Mouse (Mus musculus): ENCODE data around the gene Gbp5. TPM values are rescaled to one million over a fixed set of nuclear protein-coding genes. Genes with fewer than 3 reads are reported as not detected.
"Not testable (repeated sequence)": the region's sequence is repeated elsewhere in the genome, so short reads cannot be mapped to it uniquely, and the experiment has no call there.

The Gbp5 gene
- polyA plus RNA-seq, 1 experiment from 2014 or later, result 0.13 TPM

DNA sequence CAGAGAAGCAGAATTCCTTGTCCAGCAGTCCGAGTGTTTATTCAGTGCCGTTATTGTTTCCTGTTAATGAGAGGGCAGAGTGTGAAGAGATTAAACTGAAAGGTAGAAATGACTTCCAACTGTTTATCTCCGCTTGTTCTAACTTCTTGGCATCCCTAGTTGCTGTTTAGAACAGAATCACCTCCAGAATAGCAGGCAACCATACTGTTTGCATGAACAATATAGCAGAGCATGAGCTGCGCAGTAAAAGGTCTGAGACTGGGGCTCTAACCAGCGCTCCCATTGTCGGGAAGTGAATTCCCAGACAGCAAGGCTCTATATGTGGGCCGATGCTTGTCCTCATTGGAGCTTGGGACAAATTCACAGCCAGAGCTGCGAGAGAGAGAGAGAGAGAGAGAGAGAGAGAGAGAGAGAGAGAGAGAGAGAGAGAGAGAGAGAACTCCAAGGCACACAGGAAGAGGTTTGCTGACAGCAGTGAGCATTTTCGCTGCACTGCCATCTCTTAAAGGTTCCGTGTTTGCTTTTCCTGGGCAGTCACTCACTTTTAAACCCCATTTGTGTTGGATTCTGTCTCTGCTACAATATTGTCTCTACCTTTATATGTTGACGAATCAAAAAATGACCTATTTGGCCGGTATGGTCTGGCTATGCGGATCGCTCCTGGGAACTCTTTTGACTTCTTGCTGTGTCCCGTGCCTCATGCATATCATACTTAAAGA is 3.5 kb downstream of the Gbp5 start:
- H3K9me3 ChIP-seq, result no peaks in the 10 kb centered on the region
- no peaks in the 10 kb centered on the region for H3K4me1 ChIP-seq (replicated peaks)
- WGBS, result 77% methylated on average over 15 of the region's 15 CpGs
- H3K27me3 ChIP-seq, result no peaks in the 10 kb centered on the region
- no peak overlapping the region for H3K9ac ChIP-seq
- no peak overlapping the region for H3K4me2 ChIP-seq
- no peak overlapping the region for H3K27ac ChIP-seq
- H3K4me3 ChIP-seq, result no peak overlapping the region
- no peak for ATAC-seq (ENCODE audit: low FRiP score)
- no peaks in the 10 kb centered on the region for H3K36me3 ChIP-seq

DNA sequence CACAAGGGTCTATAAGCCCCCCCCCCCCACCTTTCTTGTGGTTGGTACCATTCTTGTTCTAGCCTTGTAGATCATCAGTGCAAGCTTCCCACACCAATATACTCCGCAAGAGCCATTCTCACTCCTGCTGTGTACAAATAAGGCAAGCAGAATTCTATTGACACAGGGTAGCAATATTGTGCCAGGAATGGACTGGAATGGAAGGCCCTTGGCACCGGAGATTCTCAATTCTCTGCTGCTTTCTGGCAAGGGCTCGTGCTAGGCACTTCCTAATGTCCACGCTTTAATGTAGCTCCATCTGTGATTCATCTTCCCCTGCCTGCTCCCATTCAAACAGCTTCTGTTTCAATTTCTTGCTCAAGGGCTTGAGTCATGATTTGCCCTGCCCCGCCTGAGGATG is 5.2 kb downstream of the Gbp5 start:
- Histone ChIP-seq H3K27me3 (no peaks in the 10 kb centered on the region), H3K9me3 (no peaks in the 10 kb centered on the region), H3K9ac (no peak overlapping the region), H3K4me2 (no peak overlapping the region), H3K4me3 (no peak overlapping the region), H3K4me1 (replicated peaks) (no peaks in the 10 kb centered on the region), H3K27ac (no peak overlapping the region), H3K36me3 (no peaks in the 10 kb centered on the region)
- no peak for ATAC-seq (ENCODE audit: low FRiP score)
- WGBS, result 80% methylated on average over 5 of the region's 5 CpGs

DNA sequence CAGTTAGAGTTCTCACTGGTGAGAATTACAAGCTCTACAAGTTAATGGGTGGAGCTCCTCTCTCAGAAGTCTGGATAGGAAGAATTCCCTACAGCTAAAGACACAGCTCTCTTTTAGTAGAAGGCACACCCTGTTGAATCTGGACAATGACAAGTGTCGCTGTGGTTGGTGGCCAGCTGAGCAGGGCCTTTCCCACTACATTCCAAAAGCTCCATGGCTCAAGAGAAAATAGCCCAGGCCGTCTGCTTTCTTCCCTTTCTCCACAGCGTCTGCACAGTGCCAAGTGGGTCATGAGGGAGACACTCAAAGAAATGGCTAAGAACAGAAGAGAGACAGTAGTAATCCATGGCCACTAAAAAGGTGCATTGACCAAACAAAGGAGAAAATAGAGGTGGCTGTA is 34.3 kb downstream of the Gbp5 start:
- no peak overlapping the region for H3K4me2 ChIP-seq
- 49% methylated on average over 3 of the region's 3 CpGs for WGBS
- no peak overlapping the region for H3K4me3 ChIP-seq
- ATAC-seq (ENCODE audit: low FRiP score), result no peak
- H3K27ac ChIP-seq, result no peak overlapping the region
- no peaks in the 10 kb centered on the region for H3K36me3 ChIP-seq
- peaks cover 8% of the 10 kb centered on the region; the same call in 1 of the 2 replicates for H3K4me1 ChIP-seq (replicated peaks)
- no peak overlapping the region for H3K9ac ChIP-seq
- H3K9me3 ChIP-seq, result no peaks in the 10 kb centered on the region
- 0 out of 2 replicates have a peak, but pooled peaks cover 13% of the 10 kb centered on the region for H3K27me3 ChIP-seq

DNA sequence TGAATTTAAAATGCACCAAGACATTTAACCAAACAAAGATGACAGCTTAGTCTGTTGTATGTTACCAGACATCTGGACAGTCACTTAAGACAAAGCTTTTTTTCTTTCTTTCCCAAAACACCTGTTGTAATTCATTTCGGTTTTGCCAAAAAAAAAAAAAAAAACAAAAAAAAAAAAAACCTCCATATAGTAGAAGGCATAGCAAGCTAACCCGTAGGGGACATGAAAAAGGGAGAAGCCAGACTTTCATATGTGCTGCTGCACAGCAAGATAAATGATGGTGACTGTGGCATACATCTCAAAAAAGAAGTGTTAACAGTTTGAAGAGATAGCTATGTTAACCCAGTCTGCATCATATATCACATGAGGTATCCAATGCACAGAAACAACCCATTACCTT is 35.8 kb downstream of the Gbp5 start:
- H3K36me3 ChIP-seq, result no peaks in the 10 kb centered on the region
- no peak overlapping the region for H3K27ac ChIP-seq
- ATAC-seq (ENCODE audit: low FRiP score), result no peak

DNA sequence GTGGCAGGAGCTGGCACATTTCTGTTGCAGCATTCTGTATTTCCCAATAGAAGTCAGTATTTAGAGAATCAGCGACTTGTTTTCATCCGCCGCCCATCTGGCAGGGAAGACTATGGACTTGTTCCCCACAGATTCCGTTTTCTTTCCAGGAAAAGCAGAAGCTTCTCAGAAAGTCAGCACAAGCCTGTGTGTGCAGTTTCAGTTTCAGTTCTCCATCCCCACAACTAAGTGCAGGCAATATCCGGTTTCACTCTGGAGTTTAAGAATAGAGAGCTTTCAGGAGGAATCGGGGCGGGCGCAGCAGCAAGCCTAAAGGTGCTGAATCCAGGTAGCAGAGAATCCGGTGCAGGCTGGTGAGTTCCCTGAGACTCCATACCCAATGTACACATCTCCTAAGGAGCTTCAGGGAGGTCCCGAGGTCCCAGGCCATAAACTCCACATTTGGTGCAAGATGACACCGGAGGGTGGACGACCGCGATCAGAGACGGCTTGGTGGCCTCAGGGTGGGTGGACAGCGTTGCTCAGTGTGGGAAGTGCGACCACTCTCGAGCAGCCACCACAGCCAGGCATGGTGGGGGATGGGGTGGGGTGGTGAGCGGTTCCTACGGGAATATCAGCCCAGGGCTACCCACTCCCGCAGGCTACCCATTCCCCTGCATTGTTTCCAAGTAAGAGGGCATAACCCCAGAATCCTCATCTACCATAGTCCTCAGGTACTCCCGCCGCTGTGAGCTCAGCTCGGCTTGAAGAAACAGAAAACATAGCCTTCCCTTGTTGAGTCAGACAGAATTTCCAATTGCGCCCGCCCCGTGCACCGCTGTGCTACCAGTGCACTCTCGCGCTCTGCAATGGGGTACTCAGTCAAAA is 36.5 kb downstream of the Gbp5 start, which contains the start of gene Gbp7:
Gbp7 (plus strand) TSS at position 256 of the 867 bp plus-strand sequence.
- peak within 1 kb of the TSS; percentile 55 for H3K4me3 ChIP-seq
- peak within 1 kb of the TSS; percentile 98 for H3K4me2 ChIP-seq
- 0 out of 2 replicates have a peak, but pooled peaks cover 13% of the 10 kb centered on the region for H3K27me3 ChIP-seq
- H3K9me3 ChIP-seq, result no peaks in the 10 kb centered on the region
- ATAC-seq (ENCODE audit: low FRiP score), result peak; percentile 85
- 1% methylated on average over 30 of the region's 30 CpGs for WGBS
- no peak within 1 kb of the TSS for H3K27ac ChIP-seq
- peaks cover 8% of the 10 kb centered on the region; the same call in 1 of the 2 replicates for H3K4me1 ChIP-seq (replicated peaks)
- H3K9ac ChIP-seq, result peak within 1 kb of the TSS; percentile 67
- no peaks in the 10 kb centered on the region for H3K36me3 ChIP-seq

More for the DNA sequence above, 35.8 kb downstream of the Gbp5 start:
- peaks cover 8% of the 10 kb centered on the region; the same call in 1 of the 2 replicates for H3K4me1 ChIP-seq (replicated peaks)
- H3K4me3 ChIP-seq, result peak overlapping the region; percentile 55
- H3K9ac ChIP-seq, result 0 out of 2 replicates have a peak overlapping the region, but pooled peaks have one; percentile 67
- H3K4me2 ChIP-seq, result peak overlapping the region; percentile 98
- 0 out of 2 replicates have a peak, but pooled peaks cover 13% of the 10 kb centered on the region for H3K27me3 ChIP-seq
- H3K9me3 ChIP-seq, result no peaks in the 10 kb centered on the region
- WGBS, result 61% methylated on average over 2 of the region's 2 CpGs

DNA sequence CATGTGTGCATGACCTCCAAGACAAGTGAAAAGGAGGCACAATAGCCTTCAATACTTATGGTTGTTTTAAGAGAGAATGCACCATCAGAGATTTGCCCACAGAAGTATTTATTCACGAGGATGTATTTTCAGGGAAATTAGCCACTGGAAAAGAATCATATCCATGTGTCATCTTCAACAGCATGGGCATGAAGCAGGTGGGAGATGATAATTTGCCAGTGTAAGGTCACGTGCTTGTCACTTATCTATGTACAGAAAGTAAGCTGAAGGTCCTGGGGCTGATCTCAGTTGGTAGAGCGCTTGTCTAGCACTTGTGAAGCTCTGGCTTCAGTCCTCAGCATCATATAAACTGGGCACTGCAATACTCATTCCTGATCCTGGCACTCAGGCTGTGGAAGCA is 37.8 kb downstream of the Gbp5 start:
- Histone ChIP-seq H3K4me1 (replicated peaks) (peaks cover 8% of the 10 kb centered on the region; the same call in 1 of the 2 replicates), H3K4me2 (no peak overlapping the region), H3K27me3 (0 out of 2 replicates have a peak, but pooled peaks cover 13% of the 10 kb centered on the region), H3K4me3 (no peak overlapping the region), H3K27ac (no peak overlapping the region), H3K9me3 (no peaks in the 10 kb centered on the region), H3K36me3 (no peaks in the 10 kb centered on the region), H3K9ac (no peak overlapping the region)
- no peak for ATAC-seq (ENCODE audit: low FRiP score)
- 93% methylated on average over 3 of the region's 3 CpGs for WGBS

DNA sequence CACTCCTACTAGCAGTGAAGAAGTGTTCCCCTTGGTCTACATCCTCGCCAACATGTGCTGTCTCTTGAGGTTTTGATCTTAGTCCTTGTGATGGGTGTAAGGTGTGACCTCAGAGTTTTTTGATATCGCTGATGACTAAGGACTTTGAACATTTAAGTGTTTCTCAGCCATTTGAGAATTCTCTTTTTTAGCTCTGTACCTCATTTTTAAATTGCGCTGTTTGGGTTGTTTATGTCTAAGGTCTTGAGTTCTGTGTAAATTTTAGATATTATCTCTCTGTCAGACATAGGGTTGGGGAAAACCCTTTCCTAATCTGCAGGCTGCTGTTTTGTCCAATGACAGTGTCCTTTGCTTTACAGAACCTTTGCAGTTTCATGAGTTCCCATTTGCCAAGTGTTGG is 39.4 kb downstream of the Gbp5 start:
- Histone ChIP-seq H3K27ac (no peak overlapping the region), H3K36me3 (no peaks in the 10 kb centered on the region), H3K9me3 (no peaks in the 10 kb centered on the region), H3K27me3 (0 out of 2 replicates have a peak, but pooled peaks cover 13% of the 10 kb centered on the region), H3K4me3 (no peak overlapping the region), H3K4me1 (replicated peaks) (peaks cover 8% of the 10 kb centered on the region; the same call in 1 of the 2 replicates), H3K9ac (no peak overlapping the region), H3K4me2 (no peak overlapping the region)
- WGBS, result 93% methylated on average over 3 of the region's 3 CpGs
- ATAC-seq (ENCODE audit: low FRiP score), result no peak

DNA sequence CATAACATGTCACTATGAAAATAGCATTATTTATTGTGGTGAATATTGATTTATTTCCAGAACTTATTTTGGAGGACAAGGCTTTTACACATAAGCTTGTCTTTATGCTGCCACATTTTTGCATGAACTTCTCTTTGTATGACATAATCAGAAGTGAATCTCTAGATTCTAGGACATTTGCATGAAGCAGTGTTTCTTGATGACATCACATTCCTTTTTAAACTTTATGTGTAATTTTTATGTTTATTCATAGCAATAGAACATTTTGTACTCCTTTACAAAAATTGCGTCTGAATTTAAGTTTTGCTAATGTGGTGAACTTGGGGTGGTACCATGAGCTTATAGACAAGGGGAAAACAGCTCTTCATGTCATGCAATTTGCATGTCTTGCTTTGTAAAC is 41.9 kb downstream of the Gbp5 start:
- no peaks in the 10 kb centered on the region for H3K9me3 ChIP-seq
- no peak for ATAC-seq (ENCODE audit: low FRiP score)
- WGBS, result 73% methylated on average over 1 of the region's 1 CpGs
- H3K9ac ChIP-seq, result no peak overlapping the region
- 0 out of 2 replicates have a peak, but pooled peaks cover 13% of the 10 kb centered on the region for H3K27me3 ChIP-seq
- H3K4me1 ChIP-seq (replicated peaks), result peaks cover 3% of the 10 kb centered on the region; the same call in 1 of the 2 replicates
- H3K27ac ChIP-seq, result no peak overlapping the region
- no peak overlapping the region for H3K4me2 ChIP-seq
- H3K4me3 ChIP-seq, result no peak overlapping the region
- no peaks in the 10 kb centered on the region for H3K36me3 ChIP-seq

DNA sequence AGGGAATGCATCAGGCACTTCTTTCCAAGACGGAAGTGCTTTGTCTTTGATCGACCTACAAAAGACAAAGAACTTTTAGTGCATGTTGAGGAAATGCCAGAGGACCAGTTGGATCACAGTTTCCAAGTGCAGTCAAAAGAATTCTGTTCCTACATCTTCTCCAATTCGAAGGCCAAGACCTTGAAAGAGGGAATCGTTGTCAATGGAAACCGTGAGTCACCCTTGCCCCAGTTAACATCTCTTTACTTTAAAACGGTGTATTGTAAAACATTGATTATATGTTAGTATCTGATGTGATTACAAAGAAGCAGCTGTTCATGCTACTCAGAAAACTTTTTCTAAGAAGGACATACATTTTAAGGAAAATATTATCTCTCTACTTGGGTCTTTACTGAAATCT is 47.6 kb downstream of the Gbp5 start:
- Histone ChIP-seq H3K27ac (no peak overlapping the region), H3K4me2 (no peak overlapping the region), H3K27me3 (no peaks in the 10 kb centered on the region), H3K4me1 (replicated peaks) (no peaks in the 10 kb centered on the region), H3K9ac (no peak overlapping the region), H3K36me3 (no peaks in the 10 kb centered on the region), H3K9me3 (no peaks in the 10 kb centered on the region), H3K4me3 (no peak overlapping the region)
- ATAC-seq (ENCODE audit: low FRiP score), result no peak
- 82% methylated on average over 6 of the region's 6 CpGs for WGBS

DNA sequence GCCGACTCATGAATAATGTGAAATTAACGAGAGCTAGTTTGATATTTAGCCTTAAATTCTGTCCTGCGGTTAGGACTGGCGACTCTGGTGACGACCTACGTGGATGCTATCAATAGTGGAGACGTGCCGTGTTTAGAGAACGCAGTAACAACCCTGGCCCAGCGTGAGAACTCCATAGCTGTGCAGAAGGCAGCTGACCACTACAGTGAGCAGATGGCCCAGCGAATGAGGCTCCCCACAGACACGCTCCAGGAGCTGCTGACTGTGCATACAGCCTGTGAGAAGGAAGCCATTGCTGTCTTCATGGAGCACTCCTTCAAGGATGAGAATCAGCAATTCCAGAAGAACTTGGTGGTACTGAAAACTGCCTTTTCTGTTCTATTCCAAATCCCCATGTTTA is 49.0 kb downstream of the Gbp5 start:
- H3K4me2 ChIP-seq, result not testable (repeated sequence)

DNA sequence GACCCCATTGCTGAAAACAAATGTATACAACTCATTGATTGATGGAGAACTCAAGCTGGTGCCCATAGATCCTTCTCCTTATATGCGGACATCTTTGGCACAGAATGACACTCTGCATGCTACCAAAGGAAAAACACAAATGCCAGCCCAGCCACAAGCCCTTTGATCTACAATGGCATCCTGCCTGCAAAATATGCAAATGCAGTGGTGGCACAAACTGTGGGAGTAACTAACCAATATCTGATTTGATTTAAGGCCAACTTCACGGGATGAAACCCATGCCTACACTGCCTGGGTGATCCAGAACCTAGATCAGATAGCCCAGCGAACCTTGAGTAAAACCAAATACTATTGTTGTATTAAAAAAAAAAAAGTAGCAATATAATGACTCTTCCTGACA is 52.9 kb downstream of the Gbp5 start:
- Histone ChIP-seq H3K4me3 (no peak overlapping the region), H3K36me3 (no peaks in the 10 kb centered on the region), H3K9me3 (no peaks in the 10 kb centered on the region), H3K4me1 (replicated peaks) (no peaks in the 10 kb centered on the region), H3K9ac (no peak overlapping the region), H3K27ac (no peak overlapping the region), H3K27me3 (no peaks in the 10 kb centered on the region), H3K4me2 (no peak overlapping the region)
- 81% methylated on average over 3 of the region's 3 CpGs for WGBS
- no peak for ATAC-seq (ENCODE audit: low FRiP score)

More for the DNA sequence above, 49.0 kb downstream of the Gbp5 start:
- H3K27me3 ChIP-seq; H3K9ac ChIP-seq; H3K4me1 ChIP-seq (replicated peaks); H3K36me3 ChIP-seq; ATAC-seq (ENCODE audit: low FRiP score); H3K27ac ChIP-seq; H3K9me3 ChIP-seq; H3K4me3 ChIP-seq: not testable (repeated sequence)
- WGBS, result 74% methylated on average over 12 of the region's 12 CpGs

DNA sequence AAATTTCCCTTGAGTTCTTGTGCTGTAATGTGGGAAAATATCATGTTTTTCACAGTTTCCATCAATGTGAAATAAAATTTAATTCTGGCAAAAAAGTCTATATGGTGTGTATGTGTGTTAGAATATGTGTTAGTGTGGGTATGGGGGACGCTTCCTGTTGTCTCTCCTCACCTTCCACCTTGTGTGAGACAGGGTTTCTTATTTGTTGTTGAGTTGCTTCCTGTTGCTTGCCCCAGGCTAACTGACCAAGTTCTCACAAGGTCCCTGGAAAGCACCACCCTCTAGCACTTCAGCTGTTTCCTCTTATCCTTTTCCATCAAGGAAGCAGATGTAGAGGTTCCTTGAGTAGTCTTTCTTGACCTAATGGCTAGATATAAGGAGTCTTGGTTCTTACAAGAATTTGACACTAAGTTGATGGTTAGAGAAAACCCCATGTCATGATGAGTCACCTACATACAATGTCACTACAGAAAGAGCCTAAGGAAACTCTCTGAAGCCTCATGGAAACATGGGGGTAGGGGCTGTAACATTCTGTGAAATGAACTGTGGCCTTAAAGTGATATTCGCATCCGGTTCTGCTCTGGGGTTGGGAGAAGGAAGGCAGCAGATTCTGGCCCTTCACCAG is 56.4 kb downstream of the Gbp5 start:
- H3K36me3 ChIP-seq, result no peaks in the 10 kb centered on the region
- H3K27ac ChIP-seq, result no peak overlapping the region
- H3K9me3 ChIP-seq, result no peaks in the 10 kb centered on the region
- H3K27me3 ChIP-seq, result no peaks in the 10 kb centered on the region
- H3K4me3 ChIP-seq, result no peak overlapping the region
- ATAC-seq (ENCODE audit: low FRiP score), result no peak
- 95% methylated on average over 3 of the region's 3 CpGs for WGBS
- H3K4me1 ChIP-seq (replicated peaks), result no peaks in the 10 kb centered on the region
- H3K9ac ChIP-seq, result no peak overlapping the region
- H3K4me2 ChIP-seq, result no peak overlapping the region

All from hindbrain, embryonic 13.5 days (tissue).